Mouse (Mus musculus) heart, adult 8-10 months (tissue): ENCODE results near the gene 4932414N04Rik. TPM values are rescaled to one million over a fixed set of nuclear protein-coding genes. Genes with fewer than 3 reads are reported as not detected.

Source experiments
- total RNA-seq, 4 experiments: library from RNA; stranded (reverse); gene quantifications; 2 replicates each; pipeline ENCODE4 v1.2.4; 2022

The 4932414N04Rik gene
- total RNA-seq, 4 experiments from 2014 or later = not detected

Other genes starting within 250 kb of the 4932414N04Rik start
- 10 to 100 TPM; 63.7 to 93.6 (median 79.1) TPM for gene Stk39, start 184.2 kb upstream of the 4932414N04Rik start, total RNA-seq
- gene 4933409G03Rik, start 74.1 kb upstream of the 4932414N04Rik start, total RNA-seq = not detected
- 10 to 100 TPM in 1 of 4 experiments, 1 to 10 TPM in 3; 4.4 to 11.7 (median 7.1) TPM for gene Cers6, start 205.0 kb downstream of the 4932414N04Rik start, total RNA-seq